Mouse (Mus musculus): ENCODE data around the gene Gng12.

GRCm38 (mm10) chr6:67014679-67015075 lies 118.5 kb downstream of the Gng12 start:
- TF ChIP-seq CTCF (IDR thresholded peaks at IDR 0.05; ENCODE audit: low read depth, low read length) = no peak
- TF ChIP-seq POLR2A (IDR thresholded peaks at IDR 0.05; ENCODE audit: extremely low read depth, insufficient read depth, low read length) = no peak

Data from liver, adult 2 months (tissue).